Comparison of ENCODE assay signal across 9 mouse cellular contexts in the genomic region with DNA sequence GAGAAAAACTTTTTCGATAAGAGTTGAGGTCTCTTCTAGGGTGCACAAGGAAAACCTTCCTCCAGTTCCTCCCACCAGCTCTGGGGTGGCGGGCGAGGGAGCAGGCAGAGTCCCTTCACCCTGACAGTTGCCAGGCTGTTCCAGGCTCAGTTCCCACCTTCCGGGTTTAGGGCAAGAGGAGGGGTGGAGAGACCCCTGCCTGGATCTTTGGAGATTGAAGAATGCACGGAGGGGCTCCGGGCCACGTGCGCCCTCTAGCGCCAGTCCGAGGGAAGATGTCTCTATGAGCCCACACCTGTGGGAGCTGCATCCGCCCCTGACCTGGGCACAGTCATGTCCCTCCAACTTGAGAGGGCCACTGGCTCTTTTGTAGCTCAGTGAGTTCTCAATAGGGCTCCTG.
DNase-seq lines count a peak whose midpoint lies in the region; ATAC-seq and TF ChIP-seq lines count a peak whose summit lies in the region.
"Had no signal": no experiment of that assay in that cellular context is flagged by ENCODE, and none has a peak within 500 bp of the region (broad histone marks: within the 10 kb centered on the region; RNA-seq: fewer than 3 reads in every experiment).

No protein-coding gene starts in this region.

- WGBS in forebrain, embryonic 12.5 days: 8% methylated on average over 11 of the region's 11 CpGs
- WGBS in stomach, postnatal 0 days: 9% methylated on average over 11 of the region's 11 CpGs

- DNase-seq in heart, postnatal 4 days: peak; percentile 7
- no peak for DNase-seq in heart, adult 18-20 months
- peak; percentile 44 to 57 for DNase-seq in right cerebral cortex, postnatal 10 days (ENCODE audit: low spot score in 2 of 2)
- no peak for DNase-seq in right cerebral cortex, postnatal 36 days (ENCODE audit: low spot score in 2 of 2)
- no peak for DNase-seq in stomach, postnatal 0 days (ENCODE audit: low spot score)
- DNase-seq in spleen, adult 12 weeks (ENCODE audit: low spot score): no peak
- DNase-seq in Muller cell, postnatal 12 days (ENCODE audit: inconsistent ontology term): no peak

- no peak overlapping the region for H3K27ac ChIP-seq in forebrain, embryonic 12.5 days
- no peak overlapping the region for H3K27ac ChIP-seq in stomach, postnatal 0 days (replicated peaks)

- peak overlapping the region; percentile 43 for H3K4me2 ChIP-seq in forebrain, embryonic 12.5 days
- H3K4me2 ChIP-seq in stomach, postnatal 0 days (replicated peaks; ENCODE audit: low read depth): no peak overlapping the region

- no peak overlapping the region; the same call in 1 of the 2 replicates for H3K4me3 ChIP-seq in forebrain, embryonic 12.5 days (replicated peaks)
- no peak overlapping the region for H3K4me3 ChIP-seq in stomach, postnatal 0 days (ENCODE audit: low read depth, low read length)
- H3K4me3 ChIP-seq: erythroblast, embryonic 14.5 days had no signal

- H3K9me3 ChIP-seq in forebrain, embryonic 12.5 days: no peaks in the 10 kb centered on the region
- no peaks in the 10 kb centered on the region for H3K9me3 ChIP-seq in stomach, postnatal 0 days (ENCODE audit: control insufficient read depth, low read length)

- peak; percentile 53 for ATAC-seq in forebrain, embryonic 12.5 days (ENCODE audit: low FRiP score)
- no peak for ATAC-seq in stomach, postnatal 0 days (ENCODE audit: low FRiP score, low TSS enrichment)

- H3K4me1 ChIP-seq in forebrain, embryonic 12.5 days: peaks cover 25% of the 10 kb centered on the region
- H3K4me1 ChIP-seq in stomach, postnatal 0 days (replicated peaks; ENCODE audit: control insufficient read depth, insufficient read depth): no peaks in the 10 kb centered on the region

- no peak for TF ChIP-seq EP300 in stomach, postnatal 0 days (optimal IDR thresholded peaks at IDR 0.05)

- TF ChIP-seq CTCF in stomach, postnatal 0 days (IDR thresholded peaks at IDR 0.05; ENCODE audit: low read depth): peak; percentile 51

- no peaks in the 10 kb centered on the region for H3K36me3 ChIP-seq in forebrain, embryonic 12.5 days (replicated peaks)
- H3K36me3 ChIP-seq in stomach, postnatal 0 days (ENCODE audit: control insufficient read depth, insufficient read depth, low read length): no peaks in the 10 kb centered on the region

- no peak overlapping the region for H3K9ac ChIP-seq in forebrain, embryonic 12.5 days
- no peak overlapping the region for H3K9ac ChIP-seq in stomach, postnatal 0 days (ENCODE audit: low read length)

- H3K27me3 ChIP-seq in forebrain, embryonic 12.5 days: 0 out of 2 replicates have a peak, but pooled peaks cover 3% of the 10 kb centered on the region
- no peaks in the 10 kb centered on the region for H3K27me3 ChIP-seq in stomach, postnatal 0 days (ENCODE audit: control insufficient read depth, insufficient read depth, low read length)

Comparison
In these comparisons a context has a peak if more than half of its experiments do, and no peak if none do; other contexts are left out.
1. DNase-seq: peak in heart, postnatal 4 days (single experiment) and right cerebral cortex, postnatal 10 days (2 of 2); none in heart, adult 18-20 months (0 of 2), right cerebral cortex, postnatal 36 days (0 of 2), stomach, postnatal 0 days (single experiment), spleen, adult 12 weeks (single experiment) and Muller cell, postnatal 12 days (single experiment).